Comparison of ENCODE assay signal across 25 mouse cellular contexts in the genomic region with DNA sequence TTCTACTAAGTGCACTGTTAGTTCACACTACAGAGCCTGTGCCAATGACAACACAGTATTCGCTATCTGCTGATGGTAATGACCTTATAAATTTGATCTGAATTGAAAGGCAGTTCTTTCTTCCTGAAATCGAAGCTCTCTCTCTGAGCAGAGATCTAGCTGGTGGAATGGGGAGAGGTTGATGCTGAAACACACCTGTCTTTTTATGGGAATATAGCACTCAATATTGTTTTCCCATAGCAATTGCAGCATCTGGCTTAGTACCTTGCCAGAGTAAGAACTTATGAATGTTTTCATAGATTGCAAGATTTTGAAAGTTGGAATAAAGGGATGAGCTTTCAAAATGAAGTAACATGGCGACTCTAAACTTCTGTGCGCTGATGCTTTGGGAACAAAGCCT.
DNase-seq lines count a peak whose midpoint lies in the region; ATAC-seq and TF ChIP-seq lines count a peak whose summit lies in the region.
"Had no signal": no experiment of that assay in that cellular context is flagged by ENCODE, and none has a peak within 500 bp of the region (broad histone marks: within the 10 kb centered on the region; RNA-seq: fewer than 3 reads in every experiment).

No protein-coding gene starts in this region.

- TF ChIP-seq CTCF in liver, adult 2 months (IDR thresholded peaks at IDR 0.05; ENCODE audit: low read depth, low read length), result no peak
- TF ChIP-seq CTCF in lung, postnatal 0 days (IDR thresholded peaks at IDR 0.05), result no peak

- H3K36me3 ChIP-seq in liver, adult 2 months (ENCODE audit: control insufficient read depth, insufficient read depth, low read length), result no peaks in the 10 kb centered on the region
- no peaks in the 10 kb centered on the region for H3K36me3 ChIP-seq in liver, embryonic 11.5 days (ENCODE audit: control insufficient read depth, insufficient read depth, low read length)
- H3K36me3 ChIP-seq in limb, embryonic 12.5 days, result no peaks in the 10 kb centered on the region
- no peaks in the 10 kb centered on the region for H3K36me3 ChIP-seq in limb, embryonic 15.5 days
- no peaks in the 10 kb centered on the region for H3K36me3 ChIP-seq in lung, postnatal 0 days (ENCODE audit: insufficient read depth, low read length)
- H3K36me3 ChIP-seq: embryonic facial prominence, embryonic 13.5 days; forebrain, embryonic 12.5 days; forebrain, embryonic 15.5 days; heart, embryonic 12.5 days; heart, embryonic 15.5 days; hindbrain, embryonic 10.5 days; hindbrain, embryonic 13.5 days had no signal

- peaks cover 2% of the 10 kb centered on the region; the same call in 1 of the 2 replicates for H3K4me1 ChIP-seq in liver, adult 2 months (ENCODE audit: control insufficient read depth, insufficient read depth, low read length)
- no peaks in the 10 kb centered on the region for H3K4me1 ChIP-seq in liver, embryonic 11.5 days (replicated peaks; ENCODE audit: control insufficient read depth, insufficient read depth, low read length)
- peaks cover 22% of the 10 kb centered on the region for H3K4me1 ChIP-seq in limb, embryonic 12.5 days (replicated peaks)
- H3K4me1 ChIP-seq in limb, embryonic 15.5 days, result peaks cover 2% of the 10 kb centered on the region
- H3K4me1 ChIP-seq in lung, postnatal 0 days (ENCODE audit: insufficient read depth, low read depth, low read length), result no peaks in the 10 kb centered on the region
- H3K4me1 ChIP-seq: forebrain, embryonic 12.5 days; forebrain, embryonic 15.5 days; hindbrain, embryonic 10.5 days; hindbrain, embryonic 13.5 days had no signal

- no peak for TF ChIP-seq EP300 in lung, postnatal 0 days (IDR thresholded peaks at IDR 0.05)

- H3K79me2 ChIP-seq in liver, adult 2 months (ENCODE audit: control insufficient read depth, insufficient read depth, low read length), result no peaks in the 10 kb centered on the region

- H3K27me3 ChIP-seq in liver, adult 2 months (ENCODE audit: control insufficient read depth, insufficient read depth, low read length), result no peaks in the 10 kb centered on the region
- no peaks in the 10 kb centered on the region for H3K27me3 ChIP-seq in liver, embryonic 11.5 days (replicated peaks; ENCODE audit: control insufficient read depth, insufficient read depth, low read length)
- no peaks in the 10 kb centered on the region for H3K27me3 ChIP-seq in limb, embryonic 12.5 days
- H3K27me3 ChIP-seq in limb, embryonic 15.5 days, result no peaks in the 10 kb centered on the region
- H3K27me3 ChIP-seq in lung, postnatal 0 days (replicated peaks; ENCODE audit: insufficient read depth, low read length), result no peaks in the 10 kb centered on the region
- H3K27me3 ChIP-seq: embryonic facial prominence, embryonic 13.5 days; forebrain, embryonic 12.5 days; forebrain, embryonic 15.5 days; heart, embryonic 12.5 days; heart, embryonic 15.5 days; hindbrain, embryonic 13.5 days had no signal

- no peak overlapping the region for H3K27ac ChIP-seq in liver, adult 2 months (replicated peaks; ENCODE audit: insufficient read depth, low read depth, low read length)
- H3K27ac ChIP-seq in liver, embryonic 11.5 days (ENCODE audit: low read depth, low read length), result no peak overlapping the region
- peak overlapping the region; percentile 32 for H3K27ac ChIP-seq in limb, embryonic 12.5 days
- peak overlapping the region; percentile 35 for H3K27ac ChIP-seq in limb, embryonic 15.5 days
- no peak overlapping the region for H3K27ac ChIP-seq in lung, postnatal 0 days (ENCODE audit: low read length)
- H3K27ac ChIP-seq: embryonic facial prominence, embryonic 13.5 days; forebrain, embryonic 12.5 days; forebrain, embryonic 15.5 days; heart, embryonic 15.5 days; hindbrain, embryonic 10.5 days; hindbrain, embryonic 13.5 days had no signal

- peak; percentile 7 for DNase-seq in liver, adult 2 months (ENCODE audit: extremely low read depth, low read depth, low spot score)
- DNase-seq in liver, embryonic 11.5 days (ENCODE audit: low spot score), result no peak
- DNase-seq in lung, postnatal 0 days (ENCODE audit: low spot score), result no peak
- no peak for DNase-seq in left cerebral cortex, adult 8-10 months (ENCODE audit: low spot score in 2 of 2)
- DNase-seq: adrenal gland, adult 8-10 months; adrenal gland, postnatal 25 days; cerebellum, adult 11-12 months; cerebellum, adult 8-10 months; cerebellum, postnatal 14 days; gastrocnemius, postnatal 25 days; heart, adult 18-20 months; heart, postnatal 10 days; heart, postnatal 36 days had no signal

- no peak overlapping the region for H3K9ac ChIP-seq in liver, adult 2 months (ENCODE audit: low read depth, low read length)
- H3K9ac ChIP-seq in liver, embryonic 11.5 days (ENCODE audit: low read depth, low read length), result no peak overlapping the region
- H3K9ac ChIP-seq in limb, embryonic 12.5 days (replicated peaks), result no peak overlapping the region
- no peak overlapping the region for H3K9ac ChIP-seq in limb, embryonic 15.5 days
- no peak overlapping the region for H3K9ac ChIP-seq in lung, postnatal 0 days (replicated peaks; ENCODE audit: low read depth)
- H3K9ac ChIP-seq: embryonic facial prominence, embryonic 13.5 days; forebrain, embryonic 12.5 days; forebrain, embryonic 15.5 days; heart, embryonic 12.5 days; heart, embryonic 15.5 days; hindbrain, embryonic 13.5 days had no signal

- no peak for TF ChIP-seq POLR2A in liver, adult 2 months (IDR thresholded peaks at IDR 0.05; ENCODE audit: extremely low read depth, insufficient read depth, low read length)

- H3K4me2 ChIP-seq in liver, embryonic 11.5 days, result no peak overlapping the region
- no peak overlapping the region for H3K4me2 ChIP-seq in limb, embryonic 12.5 days
- no peak overlapping the region for H3K4me2 ChIP-seq in limb, embryonic 15.5 days
- no peak overlapping the region for H3K4me2 ChIP-seq in lung, postnatal 0 days (replicated peaks; ENCODE audit: low read depth, low read length)
- H3K4me2 ChIP-seq: embryonic facial prominence, embryonic 13.5 days; forebrain, embryonic 12.5 days; forebrain, embryonic 15.5 days; heart, embryonic 12.5 days; heart, embryonic 15.5 days; hindbrain, embryonic 13.5 days had no signal

- no peak overlapping the region for H3K4me3 ChIP-seq in liver, adult 2 months (ENCODE audit: insufficient read depth, low read depth, low read length)
- H3K4me3 ChIP-seq in liver, embryonic 11.5 days (ENCODE audit: low read depth, low read length), result no peak overlapping the region
- no peak overlapping the region for H3K4me3 ChIP-seq in limb, embryonic 12.5 days (replicated peaks)
- no peak overlapping the region for H3K4me3 ChIP-seq in limb, embryonic 15.5 days
- no peak overlapping the region for H3K4me3 ChIP-seq in lung, postnatal 0 days (ENCODE audit: low read depth, low read length)
- H3K4me3 ChIP-seq: embryonic facial prominence, embryonic 13.5 days; erythroblast, embryonic 14.5 days; forebrain, embryonic 12.5 days; forebrain, embryonic 15.5 days; heart, embryonic 12.5 days; heart, embryonic 15.5 days; hindbrain, embryonic 10.5 days; hindbrain, embryonic 13.5 days had no signal

- 50% methylated on average over 4 of the region's 4 CpGs for WGBS in liver, adult 2 months
- WGBS in liver, embryonic 11.5 days, result 74% methylated on average over 4 of the region's 4 CpGs
- 47% methylated on average over 4 of the region's 4 CpGs for WGBS in limb, embryonic 12.5 days
- WGBS in limb, embryonic 15.5 days, result 45% methylated on average over 4 of the region's 4 CpGs
- 83% methylated on average over 4 of the region's 4 CpGs for WGBS in lung, postnatal 0 days

- ATAC-seq in liver, embryonic 11.5 days (replicated peaks; ENCODE audit: low FRiP score), result no peak
- 0 out of 2 replicates have a peak, but pooled peaks have one; percentile 7 for ATAC-seq in limb, embryonic 12.5 days (ENCODE audit: insufficient number of reproducible peaks, insufficient read depth, low FRiP score, low TSS enrichment, low read depth)
- no peak for ATAC-seq in limb, embryonic 15.5 days (ENCODE audit: insufficient number of reproducible peaks, low FRiP score, low TSS enrichment, low read depth)
- ATAC-seq in lung, postnatal 0 days, result no peak
- ATAC-seq: activated CD4-positive, CD25-positive, alpha-beta regulatory T cell, adult 4 months; forebrain, embryonic 15.5 days; hindbrain, embryonic 16.5 days had no signal

- no peaks in the 10 kb centered on the region for H3K9me3 ChIP-seq in liver, embryonic 11.5 days (ENCODE audit: control insufficient read depth, low read length)
- H3K9me3 ChIP-seq in limb, embryonic 12.5 days, result peaks cover under 1% of the 10 kb centered on the region; the same call in 1 of the 2 replicates
- H3K9me3 ChIP-seq in limb, embryonic 15.5 days, result no peaks in the 10 kb centered on the region; the same call in 1 of the 2 replicates
- no peaks in the 10 kb centered on the region for H3K9me3 ChIP-seq in lung, postnatal 0 days (ENCODE audit: low read length)
- H3K9me3 ChIP-seq: embryonic facial prominence, embryonic 13.5 days; forebrain, embryonic 12.5 days; forebrain, embryonic 15.5 days; heart, embryonic 15.5 days; hindbrain, embryonic 10.5 days; hindbrain, embryonic 13.5 days had no signal

Comparison
In these comparisons a context has a peak if more than half of its experiments do, and no peak if none do; other contexts are left out.
1. H3K27ac ChIP-seq: peak in limb, embryonic 12.5 days (single experiment) and limb, embryonic 15.5 days (single experiment); none in liver, adult 2 months (single experiment), liver, embryonic 11.5 days (single experiment) and lung, postnatal 0 days (single experiment).